In genomic region chr19:5743576-5743975, GRCm38 (mm10) we compare ENCODE assay signal across 9 mouse cellular contexts. TPM values are rescaled to one million over a fixed set of nuclear protein-coding genes. Genes with fewer than 3 reads are reported as not detected.
DNase-seq lines count a peak whose midpoint lies in the region; ATAC-seq and TF ChIP-seq lines count a peak whose summit lies in the region.
"Had no signal": no experiment of that assay in that cellular context is flagged by ENCODE, and none has a peak within 500 bp of the region (broad histone marks: within the 10 kb centered on the region; RNA-seq: fewer than 3 reads in every experiment).

No protein-coding gene starts in this region.

- TF ChIP-seq CTCF in heart, adult 2 months (IDR thresholded peaks at IDR 0.05), result 0 out of 2 replicates have a peak, but pooled peaks have one; percentile 2

- intact Hi-C loops in heart, adult 2 months (cut with DNase I), result no loop called here
- intact Hi-C loops in heart, postnatal 14 days (cut with DNase I), result loop anchor here (5.0 kb wide), 1 partner anchor 34 kb away; no protein-coding TSS in a partner anchor

- peak overlapping the region; percentile 78 for H3K4me2 ChIP-seq in limb, embryonic 14.5 days (replicated peaks; ENCODE audit: low read depth, low read length, severe bottlenecking)

- H3K4me1 ChIP-seq in heart, adult 2 months (ENCODE audit: control insufficient read depth, insufficient read depth, low read length), result peaks cover 9% of the 10 kb centered on the region
- H3K4me1 ChIP-seq in limb, embryonic 14.5 days (ENCODE audit: control insufficient read depth, insufficient read depth, low read length), result peaks cover 50% of the 10 kb centered on the region

- TF ChIP-seq EP300 in heart, adult 2 months (IDR thresholded peaks at IDR 0.05; ENCODE audit: insufficient read depth, low read depth, low read length), result no peak

- ATAC-seq in granulocyte monocyte progenitor cell, adult 5-6 weeks (replicated peaks; ENCODE audit: poor library complexity, severe bottlenecking), result peak; percentile 83
- ATAC-seq in limb, embryonic 14.5 days (ENCODE audit: low FRiP score, low read depth), result no peak

- H3K27ac ChIP-seq in heart, adult 2 months, result no peak overlapping the region
- no peak overlapping the region for H3K27ac ChIP-seq in limb, embryonic 14.5 days (replicated peaks; ENCODE audit: low read depth, low read length)

- H3K27me3 ChIP-seq in heart, adult 2 months (ENCODE audit: control insufficient read depth, insufficient read depth, low read length), result no peaks in the 10 kb centered on the region
- H3K27me3 ChIP-seq in limb, embryonic 14.5 days (ENCODE audit: control insufficient read depth, insufficient read depth, low read length), result peaks cover 5% of the 10 kb centered on the region; the same call in 1 of the 2 replicates

- H3K9ac ChIP-seq in heart, adult 2 months (ENCODE audit: low read depth, low read length), result no peak overlapping the region
- peak overlapping the region; percentile 90 for H3K9ac ChIP-seq in limb, embryonic 14.5 days (ENCODE audit: low read depth, low read length, severe bottlenecking)

- H3K79me2 ChIP-seq in heart, adult 2 months (replicated peaks; ENCODE audit: control insufficient read depth, insufficient read depth, low read length), result no peaks in the 10 kb centered on the region

- no peak for TF ChIP-seq POLR2A in heart, adult 2 months (IDR thresholded peaks at IDR 0.05; ENCODE audit: insufficient read depth, low read depth, low read length)
- no peak for TF ChIP-seq POLR2A in limb, embryonic 14.5 days (IDR thresholded peaks at IDR 0.05; ENCODE audit: borderline replicate concordance, extremely low read depth, insufficient read depth, insufficient read length)

- H3K36me3 ChIP-seq in heart, adult 2 months (ENCODE audit: control insufficient read depth, insufficient read depth, low read length), result no peaks in the 10 kb centered on the region
- H3K36me3 ChIP-seq in limb, embryonic 14.5 days (ENCODE audit: control insufficient read depth, insufficient read depth, low read length), result peaks cover 10% of the 10 kb centered on the region

- 42% methylated on average over 5 of the region's 5 CpGs for WGBS in heart, adult 2 months
- 45% methylated on average over 5 of the region's 5 CpGs for WGBS in limb, embryonic 14.5 days

- H3K4me3 ChIP-seq in heart, adult 2 months, result no peak overlapping the region
- peak overlapping the region; percentile 89 for H3K4me3 ChIP-seq in limb, embryonic 14.5 days (replicated peaks; ENCODE audit: low read length)

- H3K9me3 ChIP-seq in limb, embryonic 14.5 days (ENCODE audit: control insufficient read depth, low read length), result no peaks in the 10 kb centered on the region

- DNase-seq in heart, adult 2 months, result peak in 1 of 2 experiments; percentile 27
- DNase-seq in heart, postnatal 14 days, result no peak
- peak; percentile 66 for DNase-seq in adipocyte (ENCODE audit: low spot score)
- no peak for DNase-seq in limb, embryonic 14.5 days (ENCODE audit: low spot score)
- no peak for DNase-seq in gastrocnemius, postnatal 4 days (ENCODE audit: low spot score in 2 of 2)
- DNase-seq in spleen, postnatal 4 days (ENCODE audit: low spot score in 2 of 2), result no peak
- no peak for DNase-seq in frontal cortex, postnatal 36 days (ENCODE audit: low spot score in 2 of 2)

RNA-seq across cellular contexts. Expression of gene Ltbp3, which starts 2.9 kb away (rescaled TPM):
- 10 to 100 TPM; 30.7 to 34.2 TPM for total RNA-seq in heart, adult 2 months (2021)
- 61.3 and 61.5 TPM in 2 replicates for polyA plus RNA-seq in heart, adult 2 months (2012; rRNA removed)
- 10 to 100 TPM; 47.2 to 55.5 TPM for total RNA-seq in heart, postnatal 14 days (2021)
- 1.8 and 16.0 TPM in 2 replicates for total RNA-seq in granulocyte monocyte progenitor cell, adult 5-6 weeks (2014; fragmentation: Nextera tagmentation)
- total RNA-seq in granulocyte monocyte progenitor cell, adult 5-6 weeks (2017), result 3.7 and 3.9 TPM in 2 replicates
- polyA plus RNA-seq in limb, embryonic 14.5 days (2012; rRNA removed), result 341 and 441 TPM in 2 replicates
- polyA plus RNA-seq in limb, embryonic 14.5 days (2014; fragmentation: Nextera tagmentation; extraction: Ambion mirVana), result 99.8 and 103 TPM in 2 replicates
- total RNA-seq in gastrocnemius, postnatal 4 days (2021), result 100 to 1,000 TPM; 116 to 137 TPM

RNA-seq across cellular contexts. Expression of gene Fam89b, which starts 14.1 kb away (rescaled TPM):
- 10 to 100 TPM; 24.2 to 26.3 TPM for total RNA-seq in heart, adult 2 months (2021)
- 75.7 and 80.7 TPM in 2 replicates for polyA plus RNA-seq in heart, adult 2 months (2012; rRNA removed)
- total RNA-seq in heart, postnatal 14 days (2021), result 10 to 100 TPM; 38.6 to 40.1 TPM
- total RNA-seq in granulocyte monocyte progenitor cell, adult 5-6 weeks (2014; fragmentation: Nextera tagmentation), result 37.4 and 41.7 TPM in 2 replicates
- 20.9 and 31.8 TPM in 2 replicates for total RNA-seq in granulocyte monocyte progenitor cell, adult 5-6 weeks (2017)
- polyA plus RNA-seq in limb, embryonic 14.5 days (2012; rRNA removed), result 169 and 253 TPM in 2 replicates
- 125 TPM in 2 replicates for polyA plus RNA-seq in limb, embryonic 14.5 days (2014; fragmentation: Nextera tagmentation; extraction: Ambion mirVana)
- 10 to 100 TPM; 58.8 to 59.1 TPM for total RNA-seq in gastrocnemius, postnatal 4 days (2021)

RNA-seq across cellular contexts. Expression of gene Ehbp1l1, which starts 17.5 kb away (rescaled TPM):
- total RNA-seq in heart, adult 2 months (2021), result 100 to 1,000 TPM; 128 to 137 TPM
- polyA plus RNA-seq in heart, adult 2 months (2012; rRNA removed), result 100 and 121 TPM in 2 replicates
- total RNA-seq in heart, postnatal 14 days (2021), result 100 to 1,000 TPM; 124 to 141 TPM
- total RNA-seq in granulocyte monocyte progenitor cell, adult 5-6 weeks (2014; fragmentation: Nextera tagmentation), result 23.2 and 29.5 TPM in 2 replicates
- 30.6 and 41.6 TPM in 2 replicates for total RNA-seq in granulocyte monocyte progenitor cell, adult 5-6 weeks (2017)
- 51.0 and 51.1 TPM in 2 replicates for polyA plus RNA-seq in limb, embryonic 14.5 days (2012; rRNA removed)
- polyA plus RNA-seq in limb, embryonic 14.5 days (2014; fragmentation: Nextera tagmentation; extraction: Ambion mirVana), result 20.0 and 25.4 TPM in 2 replicates
- total RNA-seq in gastrocnemius, postnatal 4 days (2021), result 100 to 1,000 TPM; 250 to 260 TPM

RNA-seq across cellular contexts. Expression of gene Scyl1, which starts 27.6 kb away (rescaled TPM):
- 10 to 100 TPM; 57.2 to 70.0 TPM for total RNA-seq in heart, adult 2 months (2021)
- polyA plus RNA-seq in heart, adult 2 months (2012; rRNA removed), result 95.6 and 113 TPM in 2 replicates
- 10 to 100 TPM; 66.2 to 67.2 TPM for total RNA-seq in heart, postnatal 14 days (2021)
- total RNA-seq in granulocyte monocyte progenitor cell, adult 5-6 weeks (2014; fragmentation: Nextera tagmentation), result 40.9 and 47.7 TPM in 2 replicates
- total RNA-seq in granulocyte monocyte progenitor cell, adult 5-6 weeks (2017), result 22.8 and 23.3 TPM in 2 replicates
- 152 and 186 TPM in 2 replicates for polyA plus RNA-seq in limb, embryonic 14.5 days (2012; rRNA removed)
- 78.4 and 81.1 TPM in 2 replicates for polyA plus RNA-seq in limb, embryonic 14.5 days (2014; fragmentation: Nextera tagmentation; extraction: Ambion mirVana)
- total RNA-seq in gastrocnemius, postnatal 4 days (2021), result 10 to 100 TPM; 71.7 to 75.6 TPM

RNA-seq across cellular contexts. Expression of gene Kcnk7, which starts 39.4 kb away (rescaled TPM):
- not detected for total RNA-seq in heart, adult 2 months (2021)
- polyA plus RNA-seq in heart, adult 2 months (2012; rRNA removed), result not detected in 2 replicates
- not detected for total RNA-seq in heart, postnatal 14 days (2021)
- not detected in 2 replicates for total RNA-seq in granulocyte monocyte progenitor cell, adult 5-6 weeks (2014; fragmentation: Nextera tagmentation)
- not detected in 2 replicates for total RNA-seq in granulocyte monocyte progenitor cell, adult 5-6 weeks (2017)
- 0.41 and 0.63 TPM in 2 replicates for polyA plus RNA-seq in limb, embryonic 14.5 days (2012; rRNA removed)
- polyA plus RNA-seq in limb, embryonic 14.5 days (2014; fragmentation: Nextera tagmentation; extraction: Ambion mirVana), result 0.65 and 0.81 TPM in 2 replicates
- total RNA-seq in gastrocnemius, postnatal 4 days (2021), result not detected
- polyA plus RNA-seq: forebrain, embryonic 11.5 days had no signal
